32 mouse cellular contexts compared by ENCODE assay signal in genomic region chr11:76035182-76035581, GRCm38 (mm10). TPM values are rescaled to one million over a fixed set of nuclear protein-coding genes. Genes with fewer than 3 reads are reported as not detected.
DNase-seq lines count a peak whose midpoint lies in the region; ATAC-seq and TF ChIP-seq lines count a peak whose summit lies in the region.
"Had no signal": no experiment of that assay in that cellular context is flagged by ENCODE, and none has a peak within 500 bp of the region (broad histone marks: within the 10 kb centered on the region; RNA-seq: fewer than 3 reads in every experiment).

No protein-coding gene starts in this region.

- H3K27ac ChIP-seq in heart, adult 2 months: peak overlapping the region; percentile 40
- H3K27ac ChIP-seq in midbrain, postnatal 0 days (ENCODE audit: low read depth, low read length): no peak overlapping the region
- H3K27ac ChIP-seq: embryonic facial prominence, embryonic 13.5 days; forebrain, embryonic 10.5 days; forebrain, embryonic 15.5 days; hindbrain, embryonic 12.5 days; liver, embryonic 12.5 days; midbrain, embryonic 13.5 days; neural tube, embryonic 15.5 days; stomach, embryonic 15.5 days had no signal

- no peak overlapping the region for H3K4me3 ChIP-seq in heart, adult 2 months
- no peak overlapping the region for H3K4me3 ChIP-seq in midbrain, postnatal 0 days (ENCODE audit: low read depth, low read length)
- H3K4me3 ChIP-seq: embryonic facial prominence, embryonic 13.5 days; forebrain, embryonic 10.5 days; forebrain, embryonic 15.5 days; hindbrain, embryonic 12.5 days; liver, embryonic 12.5 days; megakaryocyte, embryonic 14.5 days; midbrain, embryonic 13.5 days; neural tube, embryonic 15.5 days; stomach, embryonic 15.5 days had no signal

- intact Hi-C loops in heart, adult 2 months (cut with DNase I): loop anchor here (2.0 to 5.0 kb wide), 2 partner anchors 96 to 98 kb away; partner anchors contain the start of gene Rph3al

- peaks cover 24% of the 10 kb centered on the region for H3K4me1 ChIP-seq in heart, adult 2 months (ENCODE audit: control insufficient read depth, insufficient read depth, low read length)
- no peaks in the 10 kb centered on the region for H3K4me1 ChIP-seq in midbrain, postnatal 0 days (ENCODE audit: insufficient read depth, low read length)
- H3K4me1 ChIP-seq: embryonic facial prominence, embryonic 13.5 days; forebrain, embryonic 15.5 days; liver, embryonic 12.5 days; midbrain, embryonic 13.5 days; neural tube, embryonic 15.5 days; stomach, embryonic 15.5 days had no signal

- no peak for ATAC-seq in midbrain, postnatal 0 days (ENCODE audit: low FRiP score)
- ATAC-seq: forebrain, embryonic 15.5 days; intestine, embryonic 16.5 days; liver, embryonic 12.5 days; liver, postnatal 0 days; midbrain, embryonic 13.5 days had no signal

- 91% methylated on average over 8 of the region's 8 CpGs for WGBS in heart, adult 2 months
- WGBS in midbrain, postnatal 0 days: 86% methylated on average over 8 of the region's 8 CpGs

- no peak overlapping the region for H3K9ac ChIP-seq in heart, adult 2 months (ENCODE audit: low read depth, low read length)
- no peak overlapping the region for H3K9ac ChIP-seq in midbrain, postnatal 0 days (replicated peaks; ENCODE audit: low read length, poor library complexity, severe bottlenecking)
- H3K9ac ChIP-seq: embryonic facial prominence, embryonic 13.5 days; forebrain, embryonic 15.5 days; hindbrain, embryonic 12.5 days; liver, embryonic 12.5 days; liver, postnatal 0 days; midbrain, embryonic 13.5 days; neural tube, embryonic 15.5 days; stomach, embryonic 15.5 days had no signal

- no peak overlapping the region for H3K4me2 ChIP-seq in midbrain, postnatal 0 days (ENCODE audit: low read depth, low read length, poor library complexity, severe bottlenecking)
- H3K4me2 ChIP-seq: embryonic facial prominence, embryonic 13.5 days; forebrain, embryonic 15.5 days; heart, embryonic 11.5 days; hindbrain, embryonic 12.5 days; liver, embryonic 12.5 days; midbrain, embryonic 13.5 days; neural tube, embryonic 15.5 days; stomach, embryonic 15.5 days had no signal

- no peak for DNase-seq in heart, adult 2 months
- no peak for DNase-seq in heart, adult 18-20 months
- DNase-seq in cerebellum, adult 11 months: peak; percentile 56
- peak; percentile 72 for DNase-seq in cerebellum, adult 9-10 months
- peak; percentile 60 to 62 for DNase-seq in cerebellum, postnatal 36 days
- DNase-seq in layer of hippocampus, postnatal 14 days (ENCODE audit: low spot score in 2 of 2): no peak
- DNase-seq in urinary bladder, postnatal 4 days (ENCODE audit: low spot score in 2 of 2): no peak
- no peak for DNase-seq in midbrain, postnatal 0 days (ENCODE audit: low spot score)
- DNase-seq: adrenal gland, postnatal 36 days; gastrocnemius, postnatal 36 days; heart, postnatal 36 days; kidney, adult 9 months; kidney, postnatal 10 days; liver, postnatal 0 days; lung, postnatal 4 days; retina, postnatal 1 day; right cerebral cortex, postnatal 25 days had no signal

- peaks cover 2% of the 10 kb centered on the region; the same call in 1 of the 2 replicates for H3K36me3 ChIP-seq in heart, adult 2 months (ENCODE audit: control insufficient read depth, insufficient read depth, low read length)
- H3K36me3 ChIP-seq in midbrain, postnatal 0 days (ENCODE audit: insufficient read depth, low read length): no peaks in the 10 kb centered on the region
- H3K36me3 ChIP-seq: embryonic facial prominence, embryonic 13.5 days; forebrain, embryonic 10.5 days; forebrain, embryonic 15.5 days; hindbrain, embryonic 12.5 days; liver, embryonic 12.5 days; midbrain, embryonic 13.5 days; neural tube, embryonic 15.5 days; stomach, embryonic 15.5 days had no signal

- H3K79me2 ChIP-seq in heart, adult 2 months (replicated peaks; ENCODE audit: control insufficient read depth, insufficient read depth, low read length): no peaks in the 10 kb centered on the region

- no peak for TF ChIP-seq CTCF in heart, adult 2 months (IDR thresholded peaks at IDR 0.05)
- TF ChIP-seq CTCF in midbrain, postnatal 0 days (IDR thresholded peaks at IDR 0.05): no peak

- TF ChIP-seq EP300 in heart, adult 2 months (IDR thresholded peaks at IDR 0.05; ENCODE audit: insufficient read depth, low read depth, low read length): no peak

- H3K9me3 ChIP-seq in midbrain, postnatal 0 days (ENCODE audit: low read length): no peaks in the 10 kb centered on the region
- H3K9me3 ChIP-seq: embryonic facial prominence, embryonic 13.5 days; forebrain, embryonic 10.5 days; forebrain, embryonic 15.5 days; hindbrain, embryonic 12.5 days; liver, embryonic 12.5 days; midbrain, embryonic 13.5 days; neural tube, embryonic 15.5 days; stomach, embryonic 15.5 days had no signal

- no peak for TF ChIP-seq POLR2A in heart, adult 2 months (IDR thresholded peaks at IDR 0.05; ENCODE audit: insufficient read depth, low read depth, low read length)

- no peaks in the 10 kb centered on the region for H3K27me3 ChIP-seq in heart, adult 2 months (ENCODE audit: control insufficient read depth, insufficient read depth, low read length)
- H3K27me3 ChIP-seq in midbrain, postnatal 0 days (ENCODE audit: insufficient read depth, low read length): no peaks in the 10 kb centered on the region
- H3K27me3 ChIP-seq: embryonic facial prominence, embryonic 13.5 days; forebrain, embryonic 15.5 days; hindbrain, embryonic 12.5 days; liver, embryonic 12.5 days; neural tube, embryonic 15.5 days; stomach, embryonic 15.5 days had no signal

RNA-seq across cellular contexts. Expression of gene Rflnb, which starts 7.6 kb away (rescaled TPM):
- total RNA-seq in heart, adult 2 months (2021): 10 to 100 TPM; 30.7 to 36.7 TPM
- polyA plus RNA-seq in heart, adult 2 months (2012; rRNA removed): 18.5 and 34.4 TPM in 2 replicates
- 10 to 100 TPM; 28.6 to 35.8 TPM for total RNA-seq in heart, adult 18-20 months (2021)
- total RNA-seq in layer of hippocampus, postnatal 14 days (2021): 10 to 100 TPM; 12.9 to 15.6 TPM
- 16.7 and 17.7 TPM in 2 replicates for total RNA-seq in midbrain, postnatal 0 days (2014; rRNA removed)
- 15.2 and 16.3 TPM in 2 replicates for polyA plus RNA-seq in midbrain, postnatal 0 days (2015; fragmentation: Nextera tagmentation; extraction: Ambion mirVana)

RNA-seq across cellular contexts. Expression of gene 1700016K19Rik, which starts 35.5 kb away (rescaled TPM):
- total RNA-seq in heart, adult 2 months (2021): not detected
- 1.3 TPM in 1 of 2 replicates, not detected in the other for polyA plus RNA-seq in heart, adult 2 months (2012; rRNA removed)
- total RNA-seq in heart, adult 18-20 months (2021): under 1 TPM in 1 of 2 experiments, not detected in 1; 0.64 TPM
- total RNA-seq in layer of hippocampus, postnatal 14 days (2021): 1 to 10 TPM; 2.6 to 2.8 TPM
- total RNA-seq in midbrain, postnatal 0 days (2014; rRNA removed): 5.5 and 11.3 TPM in 2 replicates
- polyA plus RNA-seq in midbrain, postnatal 0 days (2015; fragmentation: Nextera tagmentation; extraction: Ambion mirVana): 8.6 and 8.8 TPM in 2 replicates
- total RNA-seq: adrenal gland, adult 18-20 months; adrenal gland, postnatal 36 days; common myeloid progenitor, adult 5-6 weeks; gastrocnemius, adult 18-20 months; gastrocnemius, postnatal 36 days; heart, postnatal 36 days; monocyte, adult 5-6 weeks had no signal
- polyA plus RNA-seq: heart, embryonic 11.5 days; liver, embryonic 12.5 days; liver, postnatal 0 days had no signal

Comparison
In these comparisons a context has a peak if more than half of its experiments do, and no peak if none do; other contexts are left out.
1. DNase-seq: peak in cerebellum, adult 11 months (single experiment), cerebellum, adult 9-10 months (single experiment) and cerebellum, postnatal 36 days (2 of 2); none in heart, adult 2 months (0 of 2), heart, adult 18-20 months (0 of 2), layer of hippocampus, postnatal 14 days (0 of 2), urinary bladder, postnatal 4 days (0 of 2) and midbrain, postnatal 0 days (single experiment).